Mouse (Mus musculus): ENCODE measurements around the gene Nfatc2ip. TPM values are rescaled to one million over a fixed set of nuclear protein-coding genes. Genes with fewer than 3 reads are reported as not detected.

Nfatc2ip gene
- polyA plus RNA-seq (2015; fragmentation: Nextera tagmentation; extraction: Ambion mirVana), result 2.0 and 2.5 TPM in 2 replicates

GRCm38 (mm10) chr7:126396298-126397119, at the start of gene Nfatc2ip:
Nfatc2ip (minus strand) TSS chr7:126396737.
- TF ChIP-seq CTCF (IDR thresholded peaks at IDR 0.05; ENCODE audit: low read depth), result no peak
- H3K27me3 ChIP-seq (ENCODE audit: insufficient read depth, low read length), result no peaks in the 10 kb centered on the region
- under 1% methylated on average over 59 of the region's 59 CpGs for WGBS
- H3K9me3 ChIP-seq (replicated peaks; ENCODE audit: low read length), result no peaks in the 10 kb centered on the region
- DNase-seq (ENCODE audit: low spot score) (peak; percentile 100), ATAC-seq (replicated peaks; ENCODE audit: low FRiP score, low read depth) (peak; percentile 100)
- no peak within 1 kb of the TSS for H3K27ac ChIP-seq
- peak within 1 kb of the TSS; percentile 89 for H3K4me3 ChIP-seq (replicated peaks; ENCODE audit: low read depth, low read length)
- peak within 1 kb of the TSS; percentile 84 for H3K9ac ChIP-seq (ENCODE audit: low read depth, low read length)
- no peaks in the 10 kb centered on the region for H3K4me1 ChIP-seq (replicated peaks; ENCODE audit: insufficient read depth, low read length)
- H3K4me2 ChIP-seq (ENCODE audit: low read length), result peak within 1 kb of the TSS; percentile 96
- no peaks in the 10 kb centered on the region for H3K36me3 ChIP-seq (ENCODE audit: insufficient read depth, low read length)

- Histone ChIP-seq H3K9me3 (replicated peaks; ENCODE audit: low read length) (no peaks in the 10 kb centered on the region), H3K4me1 (replicated peaks; ENCODE audit: insufficient read depth, low read length) (no peaks in the 10 kb centered on the region), H3K36me3 (ENCODE audit: insufficient read depth, low read length) (peaks cover 32% of the 10 kb centered on the region), H3K27me3 (ENCODE audit: insufficient read depth, low read length) (no peaks in the 10 kb centered on the region), H3K4me2 (ENCODE audit: low read length) (no peak overlapping the region), H3K9ac (ENCODE audit: low read depth, low read length) (no peak overlapping the region), H3K4me3 (replicated peaks; ENCODE audit: low read depth, low read length) (no peak overlapping the region), H3K27ac (no peak overlapping the region)
- no peak for DNase-seq (ENCODE audit: low spot score)
- no peak for ATAC-seq (replicated peaks; ENCODE audit: low FRiP score, low read depth)
- TF ChIP-seq CTCF (IDR thresholded peaks at IDR 0.05; ENCODE audit: low read depth), result no peak
- 94% methylated on average over 19 of the region's 21 CpGs for WGBS
Measured at GRCm38 (mm10) chr7:126446217-126446616, 49.7 kb upstream of the Nfatc2ip start.

- Histone ChIP-seq H3K9ac (ENCODE audit: low read depth, low read length) (no peak overlapping the region), H3K9me3 (replicated peaks; ENCODE audit: low read length) (no peaks in the 10 kb centered on the region), H3K4me3 (replicated peaks; ENCODE audit: low read depth, low read length) (no peak overlapping the region), H3K4me2 (ENCODE audit: low read length) (no peak overlapping the region), H3K4me1 (replicated peaks; ENCODE audit: insufficient read depth, low read length) (no peaks in the 10 kb centered on the region), H3K27ac (no peak overlapping the region), H3K27me3 (ENCODE audit: insufficient read depth, low read length) (no peaks in the 10 kb centered on the region), H3K36me3 (ENCODE audit: insufficient read depth, low read length) (peaks cover 32% of the 10 kb centered on the region)
- no peak for TF ChIP-seq CTCF (IDR thresholded peaks at IDR 0.05; ENCODE audit: low read depth)
- DNase-seq (ENCODE audit: low spot score) (no peak), ATAC-seq (replicated peaks; ENCODE audit: low FRiP score, low read depth) (no peak)
- 92% methylated on average over 15 of the region's 15 CpGs for WGBS
Measured at GRCm38 (mm10) chr7:126445104-126445815, 48.7 kb upstream of the Nfatc2ip start.

GRCm38 (mm10) chr7:126444536-126444935, 48.0 kb upstream of the Nfatc2ip start:
- Histone ChIP-seq H3K4me2 (ENCODE audit: low read length) (no peak overlapping the region), H3K4me3 (replicated peaks; ENCODE audit: low read depth, low read length) (no peak overlapping the region), H3K27ac (no peak overlapping the region), H3K27me3 (ENCODE audit: insufficient read depth, low read length) (no peaks in the 10 kb centered on the region), H3K4me1 (replicated peaks; ENCODE audit: insufficient read depth, low read length) (no peaks in the 10 kb centered on the region), H3K36me3 (ENCODE audit: insufficient read depth, low read length) (peaks cover 32% of the 10 kb centered on the region), H3K9ac (ENCODE audit: low read depth, low read length) (no peak overlapping the region), H3K9me3 (replicated peaks; ENCODE audit: low read length) (no peaks in the 10 kb centered on the region)
- no peak for ATAC-seq (replicated peaks; ENCODE audit: low FRiP score, low read depth)
- no peak for TF ChIP-seq CTCF (IDR thresholded peaks at IDR 0.05; ENCODE audit: low read depth)
- 93% methylated on average over 9 of the region's 9 CpGs for WGBS
- no peak for DNase-seq (ENCODE audit: low spot score)

GRCm38 (mm10) chr7:126443997-126444396, 47.5 kb upstream of the Nfatc2ip start:
- peaks cover 32% of the 10 kb centered on the region for H3K36me3 ChIP-seq (ENCODE audit: insufficient read depth, low read length)
- WGBS, result 92% methylated on average over 10 of the region's 10 CpGs

GRCm38 (mm10) chr7:126440134-126440533, 43.6 kb upstream of the Nfatc2ip start:
- H3K36me3 ChIP-seq (ENCODE audit: insufficient read depth, low read length), result peaks cover 11% of the 10 kb centered on the region; the same call in 1 of the 2 replicates
- H3K4me1 ChIP-seq (replicated peaks; ENCODE audit: insufficient read depth, low read length), result no peaks in the 10 kb centered on the region
- H3K9me3 ChIP-seq (replicated peaks; ENCODE audit: low read length), result no peaks in the 10 kb centered on the region
- H3K4me3 ChIP-seq (replicated peaks; ENCODE audit: low read depth, low read length), result no peak overlapping the region
- ATAC-seq (replicated peaks; ENCODE audit: low FRiP score, low read depth) (no peak), DNase-seq (ENCODE audit: low spot score) (no peak)
- H3K4me2 ChIP-seq (ENCODE audit: low read length), result no peak overlapping the region
- H3K9ac ChIP-seq (ENCODE audit: low read depth, low read length), result no peak overlapping the region
- no peaks in the 10 kb centered on the region for H3K27me3 ChIP-seq (ENCODE audit: insufficient read depth, low read length)
- no peak for TF ChIP-seq CTCF (IDR thresholded peaks at IDR 0.05; ENCODE audit: low read depth)
- no peak overlapping the region for H3K27ac ChIP-seq
- WGBS, result 86% methylated on average over 9 of the region's 9 CpGs

More at GRCm38 (mm10) chr7:126443997-126444396, 47.5 kb upstream of the Nfatc2ip start:
- TF ChIP-seq CTCF (IDR thresholded peaks at IDR 0.05; ENCODE audit: low read depth), result no peak
- no peak overlapping the region for H3K4me3 ChIP-seq (replicated peaks; ENCODE audit: low read depth, low read length)
- no peaks in the 10 kb centered on the region for H3K4me1 ChIP-seq (replicated peaks; ENCODE audit: insufficient read depth, low read length)
- H3K27ac ChIP-seq, result no peak overlapping the region
- H3K9ac ChIP-seq (ENCODE audit: low read depth, low read length), result no peak overlapping the region
- no peak for ATAC-seq (replicated peaks; ENCODE audit: low FRiP score, low read depth)
- no peaks in the 10 kb centered on the region for H3K27me3 ChIP-seq (ENCODE audit: insufficient read depth, low read length)
- no peak overlapping the region for H3K4me2 ChIP-seq (ENCODE audit: low read length)
- no peak for DNase-seq (ENCODE audit: low spot score)
- H3K9me3 ChIP-seq (replicated peaks; ENCODE audit: low read length), result no peaks in the 10 kb centered on the region

Measured in kidney, postnatal 0 days (tissue).